Mouse (Mus musculus): ENCODE measurements around the gene Gm20388. TPM values are rescaled to one million over a fixed set of nuclear protein-coding genes. Genes with fewer than 3 reads are reported as not detected.

Gm20388 gene
- total RNA-seq, 2 experiments from 2014 or later = 1.9 to 2.0 TPM

DNA sequence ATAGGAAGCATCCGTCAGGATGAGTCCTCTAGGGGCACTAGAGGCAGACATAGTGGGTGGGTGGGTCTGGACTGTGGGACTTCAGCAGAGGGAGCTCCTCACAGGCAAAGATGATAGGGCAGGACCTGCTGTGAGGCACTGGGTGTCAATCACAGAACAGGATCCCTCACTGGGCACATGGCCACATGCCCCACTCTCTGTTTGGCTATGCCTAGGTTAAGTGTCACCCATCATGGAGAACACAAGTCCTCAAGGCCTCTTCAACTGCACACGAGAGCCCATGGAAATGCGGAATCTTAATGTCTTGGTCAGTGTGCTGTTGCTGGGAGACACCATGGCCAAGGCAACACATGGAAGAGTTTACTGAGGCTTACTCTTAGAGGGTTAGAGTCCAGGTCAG is 2617.3 kb downstream of the Gm20388 start:
- DNase-seq = no peak

DNA sequence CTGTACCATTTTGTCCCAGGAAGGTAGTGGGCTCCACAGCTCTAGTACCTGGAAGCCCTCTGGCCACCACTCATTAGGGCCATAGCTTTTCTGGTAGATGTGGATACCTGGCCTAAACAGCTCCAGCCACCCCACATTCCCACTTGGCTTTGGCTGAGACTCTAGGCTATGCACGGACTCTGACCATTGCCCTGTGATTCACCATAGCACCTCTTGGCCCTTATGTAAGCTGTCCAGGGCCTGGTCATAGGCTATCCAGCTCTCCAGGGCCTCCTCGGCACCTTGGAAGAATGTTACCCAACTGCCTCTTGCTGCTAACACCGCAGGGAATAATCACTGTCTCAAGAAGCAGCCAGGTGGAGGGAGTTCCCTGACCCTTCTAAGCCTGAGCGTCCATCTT is 2618.5 kb downstream of the Gm20388 start:
- no peak for DNase-seq

DNA sequence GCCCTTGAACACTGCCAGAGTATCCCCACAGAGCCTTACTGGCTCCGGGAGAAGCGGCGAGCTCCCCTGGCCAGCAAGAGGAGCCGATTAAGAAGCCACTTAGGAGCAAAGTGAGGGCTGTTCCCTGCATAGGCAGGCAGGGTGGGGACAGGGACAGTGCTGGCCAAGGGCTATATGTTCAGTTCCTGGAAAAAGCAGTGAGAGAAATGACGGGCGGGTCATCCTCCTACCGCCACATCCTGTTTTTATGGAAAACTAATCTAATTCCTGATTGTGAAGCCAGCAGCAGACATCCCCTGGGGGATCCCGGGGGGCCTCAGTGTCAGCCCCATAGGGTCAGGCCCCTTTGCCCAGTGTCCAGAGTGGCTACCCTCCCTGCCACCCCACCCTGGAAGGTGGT is 2620.7 kb downstream of the Gm20388 start:
- DNase-seq = no peak

DNA sequence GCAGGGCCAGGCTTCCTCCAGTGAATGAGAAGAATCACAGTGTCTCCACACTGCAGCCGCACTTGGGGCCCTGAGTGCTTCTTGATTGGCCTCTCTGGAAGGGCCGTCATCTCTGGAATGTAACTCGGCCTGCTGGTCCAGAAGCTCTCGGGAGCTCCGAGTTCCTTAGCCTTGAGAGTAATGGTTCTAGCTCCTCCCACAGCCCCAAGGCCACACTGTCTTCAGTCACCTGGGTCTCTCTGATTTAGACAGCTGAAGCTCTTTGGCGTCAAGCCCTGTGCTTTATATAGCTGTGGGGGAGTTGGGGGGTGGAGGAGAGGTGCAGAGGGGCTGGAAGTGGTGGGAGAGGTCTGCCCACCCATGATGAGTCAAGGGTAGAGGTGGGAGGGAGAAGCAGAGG is 2626.4 kb downstream of the Gm20388 start:
- no peak for DNase-seq

DNA sequence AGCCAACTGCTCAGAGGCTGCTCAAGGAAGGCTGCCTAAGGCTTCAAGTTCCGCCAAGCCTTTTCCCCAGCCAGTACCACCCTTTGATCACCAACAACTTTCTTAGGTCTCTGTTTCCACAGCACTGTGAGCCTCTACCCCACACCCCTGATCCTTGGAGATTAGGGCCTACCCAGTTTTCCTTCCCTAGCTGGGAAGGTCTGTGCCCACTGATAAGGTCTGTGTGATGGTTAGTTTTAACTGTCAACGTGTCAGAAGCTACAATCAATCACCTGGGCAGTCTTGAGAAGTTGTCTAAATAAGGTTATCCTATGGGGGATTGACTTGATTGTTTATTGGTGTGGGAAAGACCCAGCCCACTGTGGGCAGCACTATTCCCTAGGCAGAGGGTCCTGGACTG is 2627.2 kb downstream of the Gm20388 start:
- no peak for DNase-seq

DNA sequence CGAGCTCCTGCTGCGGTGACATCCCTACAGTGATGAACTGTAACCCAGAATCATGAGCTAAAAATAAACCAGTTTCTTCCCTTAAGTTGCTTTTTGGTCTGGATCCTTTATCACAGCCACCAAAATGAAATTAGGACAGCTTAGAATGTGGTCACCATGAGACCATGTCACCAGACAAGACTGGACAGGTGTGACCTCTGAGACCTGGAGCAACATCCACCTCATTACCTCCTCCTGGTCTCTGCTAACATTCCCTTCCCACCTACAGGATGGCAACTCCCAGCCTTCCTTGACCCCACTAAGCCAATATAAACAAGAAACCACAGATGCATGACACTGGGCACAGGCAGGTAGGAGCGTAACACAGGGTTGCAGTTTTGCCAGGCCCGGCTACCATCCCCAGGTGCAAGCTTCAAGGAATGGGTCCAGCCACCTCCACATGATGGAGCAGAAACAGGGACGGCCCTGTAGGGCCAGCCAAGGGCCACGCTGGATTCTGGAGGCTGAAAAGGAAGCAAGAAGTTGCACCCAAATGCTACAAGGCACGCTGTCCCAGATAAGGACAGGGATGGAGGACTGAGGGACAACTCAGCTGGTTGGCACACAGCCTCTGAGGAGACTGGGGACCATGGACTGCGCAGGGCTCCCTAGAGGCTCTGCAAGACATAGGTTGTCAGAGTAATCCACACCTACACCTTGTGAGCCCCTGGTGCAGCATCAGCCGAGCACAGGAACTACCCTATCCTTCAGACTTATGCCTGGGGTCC is 2627.9 kb downstream of the Gm20388 start:
- no peak for DNase-seq

GRCm38 (mm10) chr8:122544138-122544537 is 2633.5 kb downstream of the Gm20388 start:
- no peak for DNase-seq

- no peak for DNase-seq
These were observed 2635.6 kb downstream of the Gm20388 start for GRCm38 (mm10) chr8:122546066-122546755.

- peak; percentile 77 for DNase-seq
These were observed 2636.3 kb downstream of the Gm20388 start for GRCm38 (mm10) chr8:122546811-122547453.

DNA sequence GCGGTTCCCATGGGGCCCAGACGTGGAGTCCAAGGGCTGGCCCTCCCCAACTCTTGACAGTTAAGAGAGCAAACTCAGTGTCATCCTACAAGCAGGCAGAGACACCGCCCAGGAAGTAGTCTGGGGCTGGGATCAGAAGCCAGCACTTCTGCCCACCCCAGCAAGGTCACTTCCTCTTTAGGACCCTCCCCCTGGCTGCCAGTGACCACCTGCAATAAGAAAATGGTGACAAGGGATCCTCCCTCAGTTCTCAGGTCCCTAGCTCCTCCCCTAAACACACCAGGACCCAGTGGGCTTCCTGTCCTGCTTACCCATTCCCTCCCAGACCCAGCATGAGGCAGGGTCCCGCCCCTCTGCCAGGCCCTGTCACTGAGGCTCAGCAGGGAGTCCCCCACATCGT is 2637.2 kb downstream of the Gm20388 start:
- DNase-seq = no peak

GRCm38 (mm10) chr8:122548331-122548730 is 2637.7 kb downstream of the Gm20388 start:
- DNase-seq = no peak

DNA sequence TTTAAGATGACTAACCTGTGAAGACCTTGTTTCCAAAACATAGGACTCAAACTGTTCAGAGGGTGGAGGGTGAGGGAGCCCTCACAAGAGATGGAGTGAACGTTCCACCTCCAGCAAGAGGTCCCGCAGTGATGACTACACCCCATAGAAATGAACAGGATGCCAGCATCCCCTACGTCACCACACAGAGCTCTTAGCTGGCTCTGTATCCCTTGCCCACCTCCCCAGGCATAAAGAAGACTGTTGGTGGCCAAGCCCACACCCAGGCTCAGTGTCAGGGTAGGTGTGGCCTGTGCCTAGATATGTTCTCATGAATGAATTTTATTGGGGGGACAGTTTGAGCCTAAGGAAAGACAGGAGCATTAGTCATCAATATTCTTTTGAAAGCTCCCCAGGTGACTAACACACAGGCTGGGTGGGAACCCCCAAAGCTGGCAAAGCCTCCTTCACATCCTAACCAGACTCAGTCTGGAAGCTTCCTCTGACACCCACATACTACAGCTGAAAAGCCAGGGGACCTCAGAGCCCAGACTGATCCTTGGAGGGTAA is 2638.3 kb downstream of the Gm20388 start:
- DNase-seq = no peak

GRCm38 (mm10) chr8:122550234-122550994 is 2639.8 kb downstream of the Gm20388 start:
- DNase-seq = peak; percentile 73

DNA sequence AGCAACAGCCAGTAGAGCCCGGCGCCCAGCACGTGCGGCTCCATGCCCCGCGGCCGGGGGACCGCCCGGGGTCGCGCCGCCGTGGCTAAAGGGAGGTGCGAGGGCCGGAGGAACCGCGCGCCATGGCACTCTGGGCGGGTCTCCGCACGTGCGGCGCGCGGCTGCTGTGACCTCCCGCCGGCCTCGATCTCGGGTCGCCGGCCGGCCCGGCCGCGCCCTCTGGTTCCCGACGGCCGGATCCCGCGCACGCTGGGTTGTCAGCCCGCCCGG is 2640.3 kb downstream of the Gm20388 start:
- no peak for DNase-seq

- DNase-seq = peak; percentile 96
These were observed 2640.8 kb downstream of the Gm20388 start, which contains the start of gene Piezo1 for GRCm38 (mm10) chr8:122551265-122552051. Gene Piezo1 (minus strand): TSS chr8:122551329.

DNA sequence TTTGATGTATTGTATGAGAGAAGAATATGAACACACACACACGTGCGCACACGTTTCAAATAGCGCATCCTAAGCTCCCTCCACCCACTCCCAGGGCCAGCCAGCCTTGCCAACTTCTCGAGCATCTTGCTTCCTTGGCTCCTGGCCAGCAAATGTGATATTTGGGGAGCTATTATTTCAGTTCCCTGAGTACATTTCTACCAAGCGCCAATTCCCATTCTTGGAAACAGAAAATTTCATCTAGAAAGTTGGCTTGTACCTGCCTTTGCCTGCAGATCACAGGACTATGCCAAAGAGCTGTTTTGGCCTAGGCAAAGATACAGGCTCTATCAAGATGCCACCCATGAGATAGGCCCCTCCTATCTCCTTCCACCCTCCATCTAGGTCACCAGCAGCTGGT is 2644.1 kb downstream of the Gm20388 start:
- DNase-seq = no peak

DNA sequence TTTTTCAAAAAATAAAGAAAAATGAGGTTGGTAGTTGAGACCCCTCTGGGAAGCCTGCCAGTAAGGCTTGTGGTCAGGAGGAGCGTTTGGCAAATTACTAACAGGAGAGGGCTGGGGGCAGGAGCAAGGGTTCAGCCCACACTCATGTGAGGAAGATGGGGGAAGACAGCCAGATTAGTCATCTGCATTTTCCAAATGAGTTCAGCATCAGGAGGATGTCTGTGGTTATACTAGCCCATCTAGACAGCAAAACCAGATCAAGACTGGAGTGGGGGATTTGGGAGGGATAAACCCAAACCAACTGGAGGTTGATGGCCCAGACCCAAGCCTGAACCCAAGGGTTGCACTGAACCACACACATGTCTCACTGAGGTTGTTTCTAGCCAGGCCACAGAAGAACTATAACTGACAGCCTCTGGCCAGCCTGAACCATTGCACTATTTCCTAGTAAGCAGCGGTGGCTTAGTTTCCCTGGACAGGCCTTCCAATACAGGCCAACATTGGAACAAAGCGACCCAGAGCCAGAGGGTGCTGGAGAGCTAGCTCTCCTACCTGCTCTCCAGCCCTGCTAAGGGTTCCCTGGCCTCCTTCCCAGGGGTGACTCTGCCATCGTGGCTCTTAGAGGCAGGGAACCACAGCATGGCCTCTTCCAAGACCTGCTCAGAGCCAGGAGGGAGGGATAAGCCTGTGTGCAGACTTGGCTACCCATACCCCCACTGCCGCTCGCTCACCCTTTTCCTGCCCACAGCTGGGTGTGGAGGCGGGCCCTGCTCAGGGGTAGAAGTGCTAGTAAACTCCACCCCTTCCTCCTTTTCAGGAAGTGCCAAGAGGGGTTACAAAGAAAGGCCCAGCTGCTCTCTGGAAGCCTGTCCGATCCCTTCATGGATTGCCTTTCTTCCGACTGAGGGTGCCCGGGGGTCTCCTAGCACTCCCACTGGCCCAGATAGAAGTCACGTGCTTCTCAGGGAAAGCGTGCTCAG is 2645.7 kb downstream of the Gm20388 start:
- peak; percentile 77 for DNase-seq

DNA sequence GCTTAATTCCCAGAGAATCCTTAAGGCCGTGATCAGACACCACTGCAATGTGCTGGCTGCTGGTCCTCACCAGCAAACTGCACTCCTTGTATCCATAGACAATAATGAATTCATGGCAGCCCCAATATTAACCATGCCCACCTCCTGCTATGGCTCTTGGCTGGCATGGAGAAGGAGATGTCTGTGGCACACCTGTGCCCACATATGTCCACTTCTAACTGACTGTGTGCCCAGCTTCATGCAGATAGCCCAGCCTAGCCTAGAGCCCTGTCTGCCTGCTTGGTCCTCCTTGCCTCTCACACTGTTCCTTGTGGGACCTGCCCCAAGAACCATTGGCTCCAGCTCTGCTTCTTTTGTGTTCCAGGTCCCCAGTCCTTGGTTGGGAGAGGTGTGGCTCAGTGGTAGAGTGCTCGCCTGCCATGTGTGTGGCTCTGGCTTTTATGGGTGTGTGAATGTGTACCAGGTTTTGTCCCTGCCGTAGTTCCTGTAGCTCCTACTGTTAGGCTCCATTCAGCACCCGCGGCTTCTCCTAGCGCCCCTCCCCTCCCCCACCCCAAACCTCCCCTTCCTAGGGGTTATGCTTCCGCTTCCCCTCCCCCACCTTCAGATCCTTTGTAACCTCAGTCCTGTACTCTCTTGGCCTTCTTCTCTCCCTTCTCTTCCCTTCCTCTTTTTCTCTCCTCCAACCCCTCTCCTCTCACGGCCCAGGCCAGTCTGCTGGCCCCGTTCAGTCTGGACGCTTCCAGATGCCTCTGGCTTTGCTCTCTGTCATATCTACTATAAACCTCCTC is 2646.8 kb downstream of the Gm20388 start:
- no peak for DNase-seq

- DNase-seq = no peak
These were observed 2648.2 kb downstream of the Gm20388 start for GRCm38 (mm10) chr8:122558671-122559349.
